Mouse (Mus musculus) megakaryocyte-erythroid progenitor cell, adult 5-6 weeks (primary cell): Measurements from ENCODE around the gene Lmf2. TPM values are rescaled to one million over a fixed set of nuclear protein-coding genes. Genes with fewer than 3 reads are reported as not detected.

Source experiments
- ATAC-seq: replicated peaks from 2 replicates; pipeline ENCODE4 v1.8.0; 2016; ENCODE audit warnings: mild to moderate bottlenecking, inconsistent platforms; ENCODE audit not compliant: severe bottlenecking, poor library complexity, low FRiP score, low TSS enrichment
- total RNA-seq, 2 experiments: library from RNA; stranded (forward) in 1 of 2; stranded (reverse) in 1 of 2; fragments of 200-1000, 215-1000 nt in 1 of 2; fragments of >200 nt in 1 of 2; fragmentation: Nextera tagmentation in 1 of 2; gene quantifications; 2 replicates each; pipeline ENCODE4 v1.2.3; 2014 to 2017

Gene Lmf2
- 30.5 and 38.1 TPM in 2 replicates for total RNA-seq (2014; fragmentation: Nextera tagmentation)
- total RNA-seq (2017): 6.5 and 8.2 TPM in 2 replicates

DNA sequence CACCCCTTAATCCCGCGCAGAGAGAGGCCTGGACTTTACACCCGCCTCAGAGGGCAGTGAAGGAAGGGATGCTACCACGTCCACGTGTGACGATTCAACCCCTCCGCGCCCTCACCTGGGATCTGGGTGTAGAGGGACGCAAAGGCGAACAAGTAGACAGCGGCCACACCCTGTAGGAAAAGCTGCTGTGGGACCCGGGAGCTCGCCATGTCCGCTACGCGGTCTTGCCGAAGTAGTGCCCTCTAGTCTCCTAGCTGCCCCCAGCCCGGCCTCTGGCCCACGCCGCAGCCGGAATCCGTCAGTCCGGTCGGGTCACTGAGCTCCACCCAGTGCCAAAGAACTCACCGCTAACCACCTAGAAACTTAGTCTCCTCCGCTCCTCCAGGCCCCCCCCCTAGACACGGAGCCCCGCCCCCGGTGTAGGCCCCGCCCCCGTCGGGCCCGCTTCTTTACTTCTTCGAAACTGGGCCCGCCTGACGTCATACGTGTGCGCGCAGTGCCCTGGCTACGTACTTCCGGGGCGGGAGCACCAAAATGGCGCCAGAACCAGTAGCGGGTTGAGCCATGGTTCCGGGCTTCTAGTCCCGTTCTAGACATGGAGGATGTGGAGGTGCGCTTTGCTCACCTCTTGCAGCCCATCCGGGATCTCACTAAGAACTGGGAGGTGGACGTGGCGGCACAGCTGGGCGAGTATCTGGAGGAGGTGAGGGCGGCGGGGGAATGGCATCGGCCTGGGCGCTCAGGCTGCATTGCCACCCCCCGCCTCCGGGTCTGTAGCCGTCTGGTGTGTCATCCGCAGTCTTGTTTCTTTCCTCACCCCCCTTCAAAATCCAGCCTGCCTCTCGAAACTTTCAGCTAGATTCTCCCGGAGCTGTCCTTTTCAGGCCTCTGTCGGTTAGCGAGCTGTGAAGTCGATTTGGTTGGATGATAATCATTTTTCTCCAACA is at the start of gene Lmf2, which contains the start of gene Ncaph2:
Lmf2 (minus strand) TSS at position 419 of the 947 bp plus-strand sequence.
Ncaph2 (plus strand) TSS at position 479 of the 947 bp plus-strand sequence.
- ATAC-seq: peak; percentile 74

DNA sequence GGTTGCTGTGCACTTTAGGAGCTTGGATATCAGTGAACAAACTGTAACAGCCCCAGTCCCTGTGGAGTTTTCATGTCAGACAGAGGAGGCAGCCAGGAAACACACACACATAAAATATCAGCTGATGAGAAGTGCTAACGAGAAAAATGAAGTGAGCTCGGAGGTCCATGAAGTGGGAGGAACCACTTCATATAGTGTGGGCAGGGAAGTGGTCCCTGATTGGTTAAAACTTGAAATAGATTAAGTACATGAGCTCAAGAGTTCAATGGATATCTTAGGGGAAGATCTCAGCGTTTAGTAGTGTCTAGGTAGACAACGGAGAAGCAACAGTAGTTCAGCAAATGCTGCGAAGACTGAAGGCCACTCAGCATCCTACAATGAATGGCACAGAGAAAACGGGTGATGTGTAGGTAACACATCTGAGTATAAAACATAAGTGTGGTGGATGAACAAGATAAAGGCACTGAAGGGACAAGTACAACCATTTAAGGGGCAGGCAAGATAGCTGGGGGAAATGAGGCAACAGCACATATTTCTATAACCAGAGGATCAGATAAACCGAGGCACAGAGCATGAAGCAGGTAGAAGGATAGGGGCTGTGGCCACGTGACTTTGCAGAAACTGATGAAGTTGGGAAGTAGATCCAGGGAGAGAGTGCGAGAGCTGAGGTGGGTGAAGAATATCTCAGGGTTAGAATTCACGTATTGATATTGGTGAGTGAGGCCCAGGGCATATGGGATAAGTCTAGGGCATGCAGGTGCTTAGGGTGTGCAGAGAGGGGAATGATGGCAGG is 49.6 kb upstream of the Lmf2 start:
- ATAC-seq: no peak

GRCm38 (mm10) chr15:89402471-89402870 is 47.0 kb upstream of the Lmf2 start:
- no peak for ATAC-seq

DNA sequence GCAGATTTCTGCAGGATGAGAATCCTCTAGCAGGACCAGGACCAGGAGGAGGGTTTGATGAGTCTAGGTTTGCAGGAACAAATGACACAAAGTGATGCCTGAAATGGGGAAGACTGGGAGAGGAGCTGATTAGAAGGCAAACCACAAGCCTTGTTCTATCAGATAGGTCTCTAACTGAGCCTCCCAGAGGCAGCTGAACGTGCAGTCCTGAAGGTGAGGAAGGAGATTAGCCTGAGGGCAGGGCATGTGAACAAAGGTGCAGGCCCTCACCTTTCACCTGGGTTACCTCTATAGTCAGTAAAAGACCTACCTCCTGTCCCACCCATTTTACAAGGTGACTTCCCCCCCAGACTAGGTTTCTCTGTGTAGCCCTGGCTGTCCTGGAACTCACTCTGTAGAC is 44.3 kb upstream of the Lmf2 start:
- ATAC-seq: no peak

DNA sequence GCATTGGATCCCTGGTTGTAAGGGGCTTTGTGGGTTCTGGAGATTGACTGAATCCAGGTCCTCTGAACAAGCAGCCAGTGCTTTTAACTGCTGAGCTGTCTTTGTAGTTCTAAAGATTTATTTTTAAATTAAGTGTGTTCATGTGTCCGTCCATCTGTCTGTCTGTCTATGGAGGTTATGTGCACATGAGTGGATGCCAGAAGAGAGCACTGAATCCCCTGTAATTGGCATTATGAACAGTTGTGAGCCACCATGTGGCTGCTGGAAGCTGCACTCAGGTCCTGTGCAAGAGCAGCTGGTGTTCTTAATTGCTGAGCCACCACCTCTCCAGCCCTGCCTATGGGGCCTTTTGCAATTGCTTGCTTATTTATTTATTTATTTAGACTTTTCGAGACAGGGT is 42.7 kb upstream of the Lmf2 start:
- ATAC-seq: no peak

DNA sequence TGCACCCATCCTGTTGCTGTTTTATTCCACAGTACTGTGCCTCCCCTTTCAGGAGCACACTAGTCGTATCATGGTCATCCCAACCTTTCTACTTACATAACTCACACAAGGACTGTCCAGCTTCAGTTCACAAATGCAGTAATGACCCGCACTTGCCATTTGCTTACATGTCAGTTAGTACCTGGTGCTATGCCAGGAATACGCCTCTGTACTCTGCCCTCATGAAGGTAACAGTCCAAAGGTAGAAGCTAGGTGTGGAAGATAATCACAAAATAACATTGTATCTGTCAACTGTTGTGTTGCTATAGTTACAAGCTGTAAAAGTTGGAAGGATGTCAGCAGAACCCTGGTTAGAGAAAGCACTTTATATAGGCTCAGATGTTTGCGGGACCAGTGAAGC is 41.4 kb upstream of the Lmf2 start:
- no peak for ATAC-seq

GRCm38 (mm10) chr15:89390081-89390480 is 34.6 kb upstream of the Lmf2 start:
- no peak for ATAC-seq

GRCm38 (mm10) chr15:89387127-89387526 is 31.7 kb upstream of the Lmf2 start:
- no peak for ATAC-seq

GRCm38 (mm10) chr15:89384617-89385016 is 29.2 kb upstream of the Lmf2 start, which contains the start of gene Klhdc7b:
Gene Klhdc7b (plus strand): TSS chr15:89384917.
- ATAC-seq: no peak

DNA sequence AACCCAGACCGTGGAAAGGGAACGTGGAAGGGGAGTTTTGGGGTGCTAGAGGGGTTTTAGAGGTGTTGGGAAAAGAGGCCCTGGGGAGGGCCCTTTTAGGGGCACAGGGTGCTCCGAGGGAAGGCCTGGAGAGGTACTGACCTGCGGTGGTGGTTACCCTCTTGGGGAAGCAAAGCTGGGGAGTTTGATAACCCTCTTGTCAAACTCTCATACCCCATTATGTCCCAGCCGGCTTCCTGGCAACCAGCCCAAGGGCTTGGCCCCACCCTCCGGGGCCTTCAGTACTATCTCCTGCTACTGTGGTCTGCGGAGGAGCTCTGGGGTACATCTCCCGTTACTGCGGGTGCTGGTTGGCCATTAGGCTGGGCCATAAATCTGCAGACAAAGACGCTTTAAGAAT is 24.0 kb upstream of the Lmf2 start:
- ATAC-seq: peak; percentile 76

DNA sequence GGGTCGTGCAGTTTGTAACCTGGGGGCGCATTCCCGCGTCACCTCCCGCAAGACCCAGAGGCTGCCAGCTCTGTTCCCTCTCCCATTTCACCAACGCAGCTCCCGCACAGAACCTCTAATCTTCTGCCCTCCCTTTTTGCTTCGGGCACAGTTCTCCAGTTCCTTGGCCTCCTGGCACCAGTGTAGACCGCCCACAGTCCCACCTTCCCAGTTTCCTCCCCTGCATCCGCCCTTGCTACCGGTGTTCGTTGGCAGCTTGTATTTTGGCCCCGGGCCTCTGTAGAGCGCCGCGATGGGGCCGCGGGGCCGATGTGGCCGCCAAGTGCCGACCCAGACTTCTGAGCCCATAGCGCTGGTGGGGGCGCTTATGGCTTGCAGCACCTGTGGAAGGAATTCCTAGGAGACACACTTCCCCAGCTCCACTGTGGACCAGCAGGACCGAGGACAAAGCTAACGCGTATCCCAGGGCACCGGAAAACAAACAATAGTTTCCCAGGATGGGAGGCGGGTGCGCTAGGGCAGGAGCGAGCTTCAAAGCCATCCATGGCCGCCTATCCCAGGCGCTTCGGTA is 23.5 kb upstream of the Lmf2 start, which contains the start of gene Odf3b:
Odf3b (minus strand) TSS at position 452 of the 571 bp plus-strand sequence.
- peak; percentile 40 for ATAC-seq

DNA sequence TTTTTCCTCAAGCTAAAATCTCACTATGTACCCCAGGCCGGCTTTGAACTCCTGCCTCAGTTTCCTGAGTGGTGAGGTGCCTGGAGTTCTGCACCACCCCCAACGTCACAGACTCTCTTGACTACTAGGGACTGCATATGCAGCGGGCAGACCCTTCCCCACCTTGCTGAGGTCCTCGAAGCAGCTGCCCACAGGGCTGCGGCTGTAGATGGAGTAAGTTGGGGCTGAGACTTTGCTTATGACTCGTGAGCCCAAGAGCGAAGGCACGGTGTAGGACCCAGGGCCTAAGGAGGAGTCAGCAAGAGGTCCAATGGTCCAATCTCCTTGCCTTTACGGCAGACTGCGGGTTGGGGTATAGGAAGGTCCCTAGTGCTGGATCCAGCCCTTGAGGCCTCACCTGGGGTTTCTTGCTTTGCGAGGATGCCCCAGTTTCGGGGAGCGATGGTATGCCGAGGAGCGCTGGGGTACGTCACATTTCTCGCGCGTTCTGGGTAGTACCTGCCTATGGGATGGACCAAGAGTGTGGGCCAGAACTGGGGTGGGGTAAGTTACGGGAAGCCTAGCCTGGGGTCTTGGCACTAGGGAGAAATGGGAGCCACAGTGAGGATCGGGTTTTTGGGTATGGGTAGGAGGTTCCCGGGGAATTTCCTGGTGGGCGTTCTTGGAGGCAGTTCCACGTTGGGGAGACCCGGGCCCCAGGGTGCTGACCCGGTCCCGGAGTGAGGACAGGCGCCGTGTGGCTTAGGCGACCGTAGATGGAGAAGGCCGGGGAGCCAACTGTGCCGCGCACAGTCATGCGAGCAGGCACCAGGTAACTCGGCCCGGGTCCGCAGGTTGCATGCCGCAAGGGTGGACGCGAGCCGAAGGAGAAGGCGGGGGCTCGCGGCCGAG is 22.7 kb upstream of the Lmf2 start:
- ATAC-seq: peak; percentile 0; the same call in 1 of the 2 replicates

GRCm38 (mm10) chr15:89377362-89377761 is 21.9 kb upstream of the Lmf2 start:
- no peak for ATAC-seq

GRCm38 (mm10) chr15:89376957-89377356 is 21.5 kb upstream of the Lmf2 start, which contains the start of gene Tymp:
Gene Tymp (minus strand): TSS chr15:89377039.
- ATAC-seq: no peak

GRCm38 (mm10) chr15:89376040-89376439 is 20.6 kb upstream of the Lmf2 start:
- ATAC-seq: no peak

DNA sequence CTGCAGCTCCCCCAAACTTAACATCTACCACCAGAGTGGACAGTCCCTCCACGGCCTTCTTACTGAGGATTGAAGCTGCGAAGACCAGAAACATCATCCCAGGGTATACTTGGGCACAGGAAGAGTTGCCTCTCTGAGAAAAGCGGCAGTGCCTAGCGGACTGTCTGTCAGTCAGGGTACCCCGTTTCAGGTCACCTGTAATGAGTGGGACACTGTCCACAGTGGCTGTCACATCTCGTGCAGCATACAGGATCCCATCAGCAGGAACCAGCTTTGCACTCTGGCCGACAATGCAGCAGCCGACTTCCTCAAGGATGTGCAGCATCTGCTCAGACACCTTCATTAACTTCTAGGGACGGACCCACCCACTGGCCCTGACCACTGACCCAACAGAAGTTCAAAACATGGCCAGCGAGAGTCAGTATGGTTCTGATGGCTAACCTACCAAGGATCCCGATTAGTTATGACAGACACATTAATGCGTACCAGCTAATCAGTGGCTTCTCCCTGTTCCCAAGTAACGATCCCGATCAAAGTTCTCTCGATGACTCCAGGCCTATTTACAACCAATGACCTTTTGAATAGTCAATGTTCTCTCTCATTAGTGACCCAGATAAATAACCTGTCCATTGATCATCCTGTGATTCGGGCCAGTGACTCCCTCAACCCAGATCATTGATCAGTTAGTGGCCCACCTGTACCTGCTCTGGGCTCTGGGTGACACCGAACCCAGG is 19.5 kb upstream of the Lmf2 start:
- ATAC-seq: no peak

DNA sequence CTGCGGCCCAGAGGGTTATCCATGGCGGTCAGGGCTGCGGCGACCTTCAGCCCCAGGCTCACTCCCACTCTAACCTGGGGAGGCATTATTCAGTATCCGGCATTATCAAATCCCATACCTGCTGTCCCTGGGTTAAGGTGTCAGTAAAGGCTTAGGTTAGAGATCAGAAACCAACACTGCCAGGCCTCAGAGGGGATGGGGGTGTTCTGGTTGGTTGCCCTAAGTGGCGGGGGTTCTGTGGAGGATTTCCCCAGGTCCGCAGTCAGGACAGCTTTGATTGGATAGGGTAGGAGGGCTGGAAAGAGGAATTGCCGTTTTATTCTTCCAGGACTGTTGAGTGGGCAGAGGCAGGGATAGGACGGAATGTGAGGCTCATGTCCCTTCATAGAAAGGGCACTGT is 18.9 kb upstream of the Lmf2 start:
- ATAC-seq: no peak

DNA sequence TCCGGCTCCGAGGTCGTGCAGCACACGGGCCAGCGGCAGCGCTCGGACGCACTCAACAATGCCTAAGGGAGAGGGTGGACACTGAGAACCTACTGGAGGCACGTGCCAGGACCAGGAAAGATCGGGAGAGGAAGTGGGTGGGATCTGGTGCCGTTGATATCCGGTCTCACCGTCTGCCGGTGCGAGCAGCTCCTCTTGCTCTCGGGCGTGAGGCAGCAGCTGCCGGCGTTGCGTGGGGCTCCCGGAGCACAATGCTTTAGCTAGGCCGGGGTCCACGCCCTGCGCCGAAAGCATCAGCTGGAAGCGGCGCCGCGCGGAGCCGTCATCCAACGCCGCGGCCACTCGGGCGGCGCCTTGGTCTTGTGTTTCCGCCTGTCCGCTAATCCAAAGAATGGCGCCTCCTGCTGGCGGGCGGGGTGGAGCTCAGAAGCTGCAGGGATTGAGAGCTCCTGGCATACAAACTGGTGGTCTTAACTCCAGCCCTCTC is 18.3 kb upstream of the Lmf2 start, which contains the start of gene Sco2:
Sco2 (minus strand) TSS at position 85 of the 487 bp plus-strand sequence.
- peak; percentile 34 for ATAC-seq
